Mouse (Mus musculus) layer of hippocampus, adult 9-11 months (tissue): ENCODE results near the gene 4930535I16Rik.
A peak's percentile ranks its signal among the peaks of the same experiment; 100 is the strongest.

ENCODE experiments used
- DNase-seq: peaks from one replicate; pipeline ENCODE4 v3.0.0; 2022

The 4930535I16Rik gene

GRCm38 (mm10) chr4:123904333-123905125 is 13.3 kb downstream of the 4930535I16Rik start, which contains the start of gene Mycbp:
TSS of gene Mycbp (plus strand) at chr4:123904832.
- DNase-seq, result peak; percentile 98

GRCm38 (mm10) chr4:123903432-123903831 is 14.4 kb downstream of the 4930535I16Rik start:
- DNase-seq, result no peak

GRCm38 (mm10) chr4:123898696-123899095 is 19.1 kb downstream of the 4930535I16Rik start:
- no peak for DNase-seq

GRCm38 (mm10) chr4:123894295-123894694 is 23.5 kb downstream of the 4930535I16Rik start:
- DNase-seq, result no peak

- no peak for DNase-seq
These were observed 24.1 kb downstream of the 4930535I16Rik start for GRCm38 (mm10) chr4:123893726-123894125.
